In the genomic region with DNA sequence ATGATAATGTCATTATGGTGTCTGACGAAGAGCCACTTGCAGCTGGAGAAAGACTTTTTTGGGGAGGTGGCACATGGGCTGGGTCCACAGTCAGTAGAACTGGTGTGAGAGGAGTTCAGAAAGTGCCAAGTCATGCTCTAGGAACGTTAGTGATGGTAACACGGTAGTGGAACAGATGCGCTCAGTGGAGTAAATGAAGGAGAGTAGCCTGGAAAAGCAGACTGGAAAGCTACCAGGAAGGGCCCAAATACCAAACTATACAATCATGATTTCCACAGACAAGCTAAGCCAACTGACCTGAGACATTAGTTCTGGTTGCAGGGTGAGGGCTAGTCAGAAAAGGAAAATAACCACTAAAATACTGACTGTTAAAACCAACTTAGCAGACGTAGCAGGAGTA, we compare ENCODE assay signal across 8 mouse cellular contexts. TPM values are rescaled to one million over a fixed set of nuclear protein-coding genes. Genes with fewer than 3 reads are reported as not detected.
DNase-seq lines count a peak whose midpoint lies in the region; ATAC-seq and TF ChIP-seq lines count a peak whose summit lies in the region.

No protein-coding gene starts in this region.

- H3K27me3 ChIP-seq in heart, adult 2 months (ENCODE audit: control insufficient read depth, insufficient read depth, low read length): 0 out of 2 replicates have a peak, but pooled peaks cover 2% of the 10 kb centered on the region
- no peaks in the 10 kb centered on the region for H3K27me3 ChIP-seq in MEL (ENCODE audit: control insufficient read depth in 1 of 2, insufficient read depth in 2 of 2, low read length in 2 of 2)
- peaks cover 26% of the 10 kb centered on the region for H3K27me3 ChIP-seq in limb, embryonic 10.5 days (ENCODE audit: low read depth, poor library complexity, severe bottlenecking)
- H3K27me3 ChIP-seq in neural tube, embryonic 13.5 days: peaks cover 19% of the 10 kb centered on the region

- peak overlapping the region; percentile 78 for H3K4me2 ChIP-seq in neural tube, embryonic 13.5 days

- ATAC-seq in erythroblast, adult 5-6 weeks (replicated peaks; ENCODE audit: low FRiP score, poor library complexity, severe bottlenecking): peak; percentile 84
- no peak for ATAC-seq in neural tube, embryonic 13.5 days (ENCODE audit: low read depth)
- no peak for ATAC-seq in activated CD4-positive, CD25-positive, alpha-beta regulatory T cell, adult 4 months

- intact Hi-C loops in heart, adult 2 months (cut with DNase I): loop anchor here (2.0 to 5.0 kb wide), 4 partner anchors 35 to 103 kb away; a partner anchor contains a TSS
- intact Hi-C loops in heart, postnatal 36 days (cut with DNase I): loop anchor here (2.0 to 5.0 kb wide), 3 partner anchors 37 to 238 kb away; a partner anchor contains a TSS

- TF ChIP-seq RAD21 in MEL (IDR thresholded peaks at IDR 0.05; ENCODE audit: low read depth, low read length): no peak

- H3K79me2 ChIP-seq in heart, adult 2 months (replicated peaks; ENCODE audit: control insufficient read depth, insufficient read depth, low read length): peaks cover 2% of the 10 kb centered on the region; the same call in 1 of the 2 replicates
- H3K79me2 ChIP-seq in MEL (ENCODE audit: control insufficient read depth, insufficient read depth, low read length, poor library complexity): peaks cover 48% of the 10 kb centered on the region

- TF ChIP-seq POLR2A in heart, adult 2 months (IDR thresholded peaks at IDR 0.05; ENCODE audit: insufficient read depth, low read depth, low read length): no peak
- TF ChIP-seq POLR2A in MEL (IDR thresholded peaks at IDR 0.05; ENCODE audit: control insufficient read depth in 1 of 2, insufficient read depth in 1 of 2, low read depth in 1 of 2, low read length in 2 of 2, poor library complexity in 1 of 2): peak in 1 of 2 experiments; percentile 62; a peak in 2 of 4 replicates

- H3K27ac ChIP-seq in heart, adult 2 months: no peak overlapping the region
- peak overlapping the region; percentile 78 for H3K27ac ChIP-seq in MEL (ENCODE audit: control insufficient read depth, low read depth, low read length)
- no peak overlapping the region for H3K27ac ChIP-seq in limb, embryonic 10.5 days
- no peak overlapping the region for H3K27ac ChIP-seq in neural tube, embryonic 13.5 days (replicated peaks)

- H3K4me1 ChIP-seq in heart, adult 2 months (ENCODE audit: control insufficient read depth, insufficient read depth, low read length): peaks cover 5% of the 10 kb centered on the region
- peaks cover 3 to 9% of the 10 kb centered on the region in 2 experiments; a peak in 3 of 4 replicates for H3K4me1 ChIP-seq in MEL (ENCODE audit: control insufficient read depth in 1 of 2, insufficient read depth in 2 of 2, low read length in 2 of 2)
- peaks cover 26% of the 10 kb centered on the region for H3K4me1 ChIP-seq in limb, embryonic 10.5 days
- peaks cover 45% of the 10 kb centered on the region for H3K4me1 ChIP-seq in neural tube, embryonic 13.5 days (replicated peaks)

- no peak for TF ChIP-seq EP300 in heart, adult 2 months (IDR thresholded peaks at IDR 0.05; ENCODE audit: insufficient read depth, low read depth, low read length)
- no peak for TF ChIP-seq EP300 in MEL (IDR thresholded peaks at IDR 0.05; ENCODE audit: low read depth in 1 of 2, low read length in 2 of 2)

- 31% methylated on average over 5 of the region's 5 CpGs for WGBS in heart, adult 2 months
- 64% methylated on average over 5 of the region's 5 CpGs for WGBS in limb, embryonic 10.5 days
- WGBS in neural tube, embryonic 13.5 days: 47% methylated on average over 5 of the region's 5 CpGs

- peak overlapping the region; percentile 70 for H3K4me3 ChIP-seq in heart, adult 2 months
- H3K4me3 ChIP-seq in MEL (ENCODE audit: control insufficient read depth in 1 of 2, insufficient read depth in 1 of 2, low read depth in 2 of 2, low read length in 2 of 2): peak overlapping the region; percentile 57 to 61
- H3K4me3 ChIP-seq in limb, embryonic 10.5 days: peak overlapping the region; percentile 92
- peak overlapping the region; percentile 88 for H3K4me3 ChIP-seq in neural tube, embryonic 13.5 days

- TF ChIP-seq CTCF in heart, adult 2 months (IDR thresholded peaks at IDR 0.05): no peak
- TF ChIP-seq CTCF in MEL (IDR thresholded peaks at IDR 0.05 in 2 of 3, conservative IDR thresholded peaks at IDR 0.05 in 1 of 3; ENCODE audit: control insufficient read depth in 1 of 3, insufficient read depth in 1 of 3, low read depth in 2 of 3, low read length in 3 of 3, poor library complexity in 1 of 3, severe bottlenecking in 1 of 3): no peak

- H3K9ac ChIP-seq in heart, adult 2 months (ENCODE audit: low read depth, low read length): peak overlapping the region; percentile 51
- H3K9ac ChIP-seq in MEL (ENCODE audit: control insufficient read depth, low read depth, low read length, poor library complexity, severe bottlenecking): peak overlapping the region; percentile 84
- H3K9ac ChIP-seq in neural tube, embryonic 13.5 days: peak overlapping the region; percentile 93

- no peaks in the 10 kb centered on the region for H3K9me3 ChIP-seq in MEL (replicated peaks; ENCODE audit: insufficient read depth, low read length)
- H3K9me3 ChIP-seq in limb, embryonic 10.5 days (replicated peaks): no peaks in the 10 kb centered on the region
- H3K9me3 ChIP-seq in neural tube, embryonic 13.5 days: no peaks in the 10 kb centered on the region

- H3K36me3 ChIP-seq in heart, adult 2 months (ENCODE audit: control insufficient read depth, insufficient read depth, low read length): peaks cover 9% of the 10 kb centered on the region; the same call in 1 of the 2 replicates
- H3K36me3 ChIP-seq in MEL (ENCODE audit: control insufficient read depth in 1 of 2, insufficient read depth in 2 of 2, low read length in 2 of 2): peaks cover 15 to 19% of the 10 kb centered on the region in 2 experiments
- H3K36me3 ChIP-seq in limb, embryonic 10.5 days: peaks cover 30% of the 10 kb centered on the region
- peaks cover 17% of the 10 kb centered on the region for H3K36me3 ChIP-seq in neural tube, embryonic 13.5 days

- DNase-seq in heart, adult 2 months: no peak
- DNase-seq in heart, postnatal 36 days: no peak
- DNase-seq in MEL (ENCODE audit: low read depth, low spot score): peak; percentile 87
- DNase-seq in limb, embryonic 10.5 days (ENCODE audit: low spot score): no peak
- DNase-seq in urinary bladder, postnatal 14 days (ENCODE audit: low spot score): no peak

RNA-seq across cellular contexts. Expression of a gene that starts 4.5 kb away (rescaled TPM):
- total RNA-seq in heart, adult 2 months (2021): under 1 TPM; 0.37 to 0.61 TPM
- polyA plus RNA-seq in heart, adult 2 months (2012; rRNA removed): 1.7 and 2.9 TPM in 2 replicates
- total RNA-seq in heart, postnatal 36 days (2021): under 1 TPM; 0.69 to 0.76 TPM
- total RNA-seq in MEL (2012; rRNA removed): not detected in 2 replicates
- polyA plus RNA-seq in MEL (2012; ENCODE audit: insufficient read depth in 1 of 2, insufficient read length in 2 of 2, low read depth in 1 of 2, low replicate concordance in 2 of 2, missing spikeins in 1 of 2): not detected
- not detected in 2 replicates for total RNA-seq in erythroblast, adult 5-6 weeks (2015; ENCODE audit: low replicate concordance)
- not detected in 2 replicates for total RNA-seq in erythroblast, adult 5-6 weeks (2017; ENCODE audit: low replicate concordance)
- 0.06 TPM in 1 of 2 replicates, not detected in the other for polyA plus RNA-seq in limb, embryonic 10.5 days (2016; fragmentation: Nextera tagmentation; extraction: Ambion mirVana)
- 0.21 and 0.30 TPM in 2 replicates for polyA plus RNA-seq in neural tube, embryonic 13.5 days (2015; fragmentation: Nextera tagmentation; extraction: Ambion mirVana)
- not detected for polyA plus RNA-seq in activated CD4-positive, CD25-positive, alpha-beta regulatory T cell, adult 4 months (2017; shearing (Covaris generic))

RNA-seq across cellular contexts. Expression of a gene that starts 5.1 kb away (rescaled TPM):
- 10 to 100 TPM; 11.3 to 12.9 TPM for total RNA-seq in heart, adult 2 months (2021)
- 8.1 and 13.8 TPM in 2 replicates for polyA plus RNA-seq in heart, adult 2 months (2012; rRNA removed)
- total RNA-seq in heart, postnatal 36 days (2021): 10 to 100 TPM; 13.0 to 14.3 TPM
- 48.1 and 63.0 TPM in 2 replicates for total RNA-seq in MEL (2012; rRNA removed)
- 10 to 100 TPM in 1 of 2 experiments, not detected in 1; 70.3 TPM for polyA plus RNA-seq in MEL (2012; ENCODE audit: insufficient read depth in 1 of 2, insufficient read length in 2 of 2, low read depth in 1 of 2, low replicate concordance in 2 of 2, missing spikeins in 1 of 2)
- 18.0 and 64.0 TPM in 2 replicates for total RNA-seq in erythroblast, adult 5-6 weeks (2015; ENCODE audit: low replicate concordance)
- total RNA-seq in erythroblast, adult 5-6 weeks (2017; ENCODE audit: low replicate concordance): 11.8 and 25.0 TPM in 2 replicates
- 128 and 131 TPM in 2 replicates for polyA plus RNA-seq in limb, embryonic 10.5 days (2016; fragmentation: Nextera tagmentation; extraction: Ambion mirVana)
- polyA plus RNA-seq in neural tube, embryonic 13.5 days (2015; fragmentation: Nextera tagmentation; extraction: Ambion mirVana): 87.4 and 90.4 TPM in 2 replicates
- 10 to 100 TPM; 61.0 to 74.1 TPM for polyA plus RNA-seq in activated CD4-positive, CD25-positive, alpha-beta regulatory T cell, adult 4 months (2017; shearing (Covaris generic))

RNA-seq across cellular contexts. Expression of a gene that starts 36.9 kb away (rescaled TPM):
- total RNA-seq in heart, adult 2 months (2021): not detected
- not detected in 2 replicates for polyA plus RNA-seq in heart, adult 2 months (2012; rRNA removed)
- total RNA-seq in heart, postnatal 36 days (2021): not detected
- total RNA-seq in MEL (2012; rRNA removed): 0.08 TPM in 1 of 2 replicates, not detected in the other
- polyA plus RNA-seq in MEL (2012; ENCODE audit: insufficient read depth in 1 of 2, insufficient read length in 2 of 2, low read depth in 1 of 2, low replicate concordance in 2 of 2, missing spikeins in 1 of 2): under 1 TPM in 1 of 2 experiments, not detected in 1; 0.10 TPM
- total RNA-seq in erythroblast, adult 5-6 weeks (2015; ENCODE audit: low replicate concordance): not detected in 2 replicates
- total RNA-seq in erythroblast, adult 5-6 weeks (2017; ENCODE audit: low replicate concordance): not detected in 2 replicates
- polyA plus RNA-seq in limb, embryonic 10.5 days (2016; fragmentation: Nextera tagmentation; extraction: Ambion mirVana): not detected in 2 replicates
- not detected in 2 replicates for polyA plus RNA-seq in neural tube, embryonic 13.5 days (2015; fragmentation: Nextera tagmentation; extraction: Ambion mirVana)
- polyA plus RNA-seq in activated CD4-positive, CD25-positive, alpha-beta regulatory T cell, adult 4 months (2017; shearing (Covaris generic)): not detected

RNA-seq across cellular contexts. Expression of a gene that starts 43.6 kb away (rescaled TPM):
- total RNA-seq in heart, adult 2 months (2021): 10 to 100 TPM; 40.2 to 45.3 TPM
- 29.5 and 49.2 TPM in 2 replicates for polyA plus RNA-seq in heart, adult 2 months (2012; rRNA removed)
- total RNA-seq in heart, postnatal 36 days (2021): 10 to 100 TPM; 50.4 to 55.3 TPM
- 40.2 and 43.7 TPM in 2 replicates for total RNA-seq in MEL (2012; rRNA removed)
- 100 to 1,000 TPM in 1 of 2 experiments, 10 to 100 TPM in 1; 49.7 to 101 TPM for polyA plus RNA-seq in MEL (2012; ENCODE audit: insufficient read depth in 1 of 2, insufficient read length in 2 of 2, low read depth in 1 of 2, low replicate concordance in 2 of 2, missing spikeins in 1 of 2)
- total RNA-seq in erythroblast, adult 5-6 weeks (2015; ENCODE audit: low replicate concordance): 104 and 121 TPM in 2 replicates
- 178 and 181 TPM in 2 replicates for total RNA-seq in erythroblast, adult 5-6 weeks (2017; ENCODE audit: low replicate concordance)
- polyA plus RNA-seq in limb, embryonic 10.5 days (2016; fragmentation: Nextera tagmentation; extraction: Ambion mirVana): 69.7 and 81.2 TPM in 2 replicates
- 76.6 and 80.1 TPM in 2 replicates for polyA plus RNA-seq in neural tube, embryonic 13.5 days (2015; fragmentation: Nextera tagmentation; extraction: Ambion mirVana)
- 10 to 100 TPM; 69.1 to 87.0 TPM for polyA plus RNA-seq in activated CD4-positive, CD25-positive, alpha-beta regulatory T cell, adult 4 months (2017; shearing (Covaris generic))

RNA-seq across cellular contexts. Expression of a gene that starts 44.1 kb away (rescaled TPM):
- 1 to 10 TPM in 1 of 2 experiments, under 1 TPM in 1; 0.76 to 1.1 TPM for total RNA-seq in heart, adult 2 months (2021)
- 0.80 and 0.91 TPM in 2 replicates for polyA plus RNA-seq in heart, adult 2 months (2012; rRNA removed)
- under 1 TPM; 0.78 to 0.98 TPM for total RNA-seq in heart, postnatal 36 days (2021)
- total RNA-seq in MEL (2012; rRNA removed): 10.2 and 10.9 TPM in 2 replicates
- polyA plus RNA-seq in MEL (2012; ENCODE audit: insufficient read depth in 1 of 2, insufficient read length in 2 of 2, low read depth in 1 of 2, low replicate concordance in 2 of 2, missing spikeins in 1 of 2): 10 to 100 TPM in 1 of 2 experiments, not detected in 1; 26.2 TPM
- total RNA-seq in erythroblast, adult 5-6 weeks (2015; ENCODE audit: low replicate concordance): 1.7 and 1.9 TPM in 2 replicates
- 0.42 and 1.9 TPM in 2 replicates for total RNA-seq in erythroblast, adult 5-6 weeks (2017; ENCODE audit: low replicate concordance)
- polyA plus RNA-seq in limb, embryonic 10.5 days (2016; fragmentation: Nextera tagmentation; extraction: Ambion mirVana): 0.50 and 0.60 TPM in 2 replicates
- 1.8 TPM in 2 replicates for polyA plus RNA-seq in neural tube, embryonic 13.5 days (2015; fragmentation: Nextera tagmentation; extraction: Ambion mirVana)
- polyA plus RNA-seq in activated CD4-positive, CD25-positive, alpha-beta regulatory T cell, adult 4 months (2017; shearing (Covaris generic)): 1 to 10 TPM; 1.2 to 1.8 TPM
